Mouse (Mus musculus) heart, adult 11 months (tissue): ENCODE measurements at regions not wholly inside any gene's neighbourhood (a gene's known extent, or its start where the extent isn't known, plus 50 kb on each side); places are given as distances from the start of the nearest gene placed in this dataset.

Experiments used
- DNase-seq: peaks from one replicate; pipeline ENCODE4 v3.0.0; 2022

- DNase-seq, result peak; percentile 79
These were observed 93.7 kb upstream of the Gm47985 start for GRCm38 (mm10) chr1:151088535-151089125.

GRCm38 (mm10) chr1:151092035-151092434 lies 90.3 kb upstream of the Gm47985 start:
- DNase-seq, result peak; percentile 76

GRCm38 (mm10) chr1:151095344-151096050 lies 86.8 kb upstream of the Gm47985 start:
- DNase-seq, result no peak

- peak; percentile 90 for DNase-seq
These were observed 86.3 kb upstream of the Gm47985 start for GRCm38 (mm10) chr1:151096079-151096478.

- DNase-seq, result no peak
These were observed 84.8 kb upstream of the Gm47985 start for GRCm38 (mm10) chr1:151097506-151097905.

- no peak for DNase-seq
These were observed 83.6 kb upstream of the Gm47985 start for GRCm38 (mm10) chr1:151098763-151099162.

GRCm38 (mm10) chr1:151100565-151101483 lies 81.5 kb upstream of the Gm47985 start:
- DNase-seq, result peak; percentile 65

- DNase-seq, result no peak
These were observed 80.8 kb upstream of the Gm47985 start for GRCm38 (mm10) chr1:151101516-151101915.

GRCm38 (mm10) chr1:151102061-151102460 lies 80.3 kb upstream of the Gm47985 start:
- peak; percentile 77 for DNase-seq

- peak; percentile 97 for DNase-seq
These were observed 79.5 kb upstream of the Gm47985 start for GRCm38 (mm10) chr1:151102646-151103391.

- DNase-seq, result peak; percentile 89
These were observed 78.8 kb upstream of the Gm47985 start for GRCm38 (mm10) chr1:151103522-151104037.

- DNase-seq, result peak; percentile 83
These were observed 78.0 kb upstream of the Gm47985 start for GRCm38 (mm10) chr1:151104346-151104745.

- DNase-seq, result peak; percentile 88
These were observed 77.5 kb upstream of the Gm47985 start for GRCm38 (mm10) chr1:151104806-151105205.

GRCm38 (mm10) chr1:151105251-151105650 lies 77.1 kb upstream of the Gm47985 start:
- peak; percentile 97 for DNase-seq

GRCm38 (mm10) chr1:151107401-151107800 lies 74.9 kb upstream of the Gm47985 start:
- peak; percentile 46 for DNase-seq

GRCm38 (mm10) chr1:151109333-151109732 lies 73.0 kb upstream of the Gm47985 start:
- peak; percentile 72 for DNase-seq

- DNase-seq, result peak; percentile 64
These were observed 71.9 kb upstream of the Gm47985 start for GRCm38 (mm10) chr1:151110412-151110811.

- peak; percentile 73 for DNase-seq
These were observed 70.7 kb upstream of the Gm47985 start for GRCm38 (mm10) chr1:151111683-151112082.

- no peak for DNase-seq
These were observed 69.9 kb upstream of the Gm47985 start for GRCm38 (mm10) chr1:151112390-151112789.

GRCm38 (mm10) chr1:151113199-151113598 lies 69.1 kb upstream of the Gm47985 start:
- peak; percentile 76 for DNase-seq

- DNase-seq, result peak; percentile 61
These were observed 63.8 kb upstream of the Gm47985 start for GRCm38 (mm10) chr1:151118530-151118929.

- peak; percentile 37 for DNase-seq
These were observed 63.4 kb upstream of the Gm47985 start for GRCm38 (mm10) chr1:151118982-151119381.
